Mouse (Mus musculus): ENCODE measurements around the gene Tgm5. TPM values are rescaled to one million over a fixed set of nuclear protein-coding genes. Genes with fewer than 3 reads are reported as not detected.
"Not testable (repeated sequence)": the region's sequence is repeated elsewhere in the genome, so short reads cannot be mapped to it uniquely, and the experiment has no call there.

Tgm5 gene
- polyA plus RNA-seq, 1 experiment from 2014 or later: 1.5 TPM

DNA sequence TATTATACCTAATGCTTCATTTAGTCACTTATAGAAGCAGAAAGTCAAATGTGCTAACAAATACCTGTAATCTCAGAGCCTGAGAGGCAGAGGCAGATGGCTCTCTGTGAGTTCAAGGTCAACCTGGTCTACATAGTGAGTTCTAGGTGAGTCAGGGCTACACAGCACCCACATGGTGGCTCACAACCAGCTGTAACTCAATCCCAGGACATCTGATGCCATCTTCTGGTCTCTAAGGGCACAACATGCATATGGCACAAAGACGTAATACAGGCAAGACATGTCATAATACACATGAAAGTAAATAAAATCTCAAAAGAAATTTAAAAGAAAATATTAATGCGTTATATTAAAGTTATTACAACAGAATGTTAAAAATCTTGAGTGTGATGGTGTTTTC lies 82.1 kb downstream of the Tgm5 start:
- no peaks in the 10 kb centered on the region for H3K27me3 ChIP-seq (ENCODE audit: control insufficient read depth, insufficient read depth, low read length)
- ATAC-seq (ENCODE audit: insufficient read depth, low FRiP score): no peak
- no peak overlapping the region for H3K4me2 ChIP-seq (ENCODE audit: low read depth, low read length)
- peaks cover 3% of the 10 kb centered on the region; the same call in 1 of the 2 replicates for H3K4me1 ChIP-seq (ENCODE audit: control insufficient read depth, insufficient read depth, low read length)
- no peak overlapping the region for H3K27ac ChIP-seq (ENCODE audit: low read length)
- H3K4me3 ChIP-seq (replicated peaks; ENCODE audit: low read length): no peak overlapping the region
- no peak overlapping the region for H3K9ac ChIP-seq (ENCODE audit: low read length)
- H3K9me3 ChIP-seq (replicated peaks; ENCODE audit: control insufficient read depth, low read length): no peaks in the 10 kb centered on the region
- H3K36me3 ChIP-seq (ENCODE audit: control insufficient read depth, insufficient read depth, low read length): no peaks in the 10 kb centered on the region
- 67% methylated on average over 2 of the region's 2 CpGs for WGBS

DNA sequence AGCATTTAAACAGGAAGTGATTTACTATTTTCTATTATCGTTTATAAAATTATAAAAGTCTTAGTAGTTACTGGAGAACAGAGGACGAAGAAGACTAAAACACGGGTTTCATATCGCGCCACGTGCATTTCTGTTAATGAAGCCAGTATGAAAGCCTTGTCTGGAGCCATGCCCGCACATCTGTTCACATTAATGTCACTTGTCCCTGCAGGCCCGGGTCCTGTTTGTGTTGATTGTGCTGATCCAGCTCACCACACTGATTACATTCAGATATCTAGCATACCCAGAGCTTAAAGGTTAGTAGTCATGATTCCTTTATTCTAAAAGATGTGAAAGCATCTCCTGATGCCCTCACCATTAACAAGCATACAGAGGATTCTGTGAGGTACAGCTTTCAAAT lies 86.8 kb downstream of the Tgm5 start:
- Histone ChIP-seq H3K36me3 (ENCODE audit: control insufficient read depth, insufficient read depth, low read length) (no peaks in the 10 kb centered on the region), H3K4me3 (replicated peaks; ENCODE audit: low read length) (no peak overlapping the region), H3K4me1 (ENCODE audit: control insufficient read depth, insufficient read depth, low read length) (no peaks in the 10 kb centered on the region), H3K9me3 (replicated peaks; ENCODE audit: control insufficient read depth, low read length) (no peaks in the 10 kb centered on the region), H3K4me2 (ENCODE audit: low read depth, low read length) (no peak overlapping the region), H3K27me3 (ENCODE audit: control insufficient read depth, insufficient read depth, low read length) (no peaks in the 10 kb centered on the region), H3K9ac (ENCODE audit: low read length) (no peak overlapping the region), H3K27ac (ENCODE audit: low read length) (no peak overlapping the region)
- WGBS: 81% methylated on average over 8 of the region's 8 CpGs
- ATAC-seq (ENCODE audit: insufficient read depth, low FRiP score): no peak

GRCm38 (mm10) chr2:120996607-120997006 lies 89.0 kb downstream of the Tgm5 start:
- not testable (repeated sequence) for H3K4me1 ChIP-seq (ENCODE audit: control insufficient read depth, insufficient read depth, low read length); H3K4me2 ChIP-seq (ENCODE audit: low read depth, low read length); H3K9ac ChIP-seq (ENCODE audit: low read length); H3K27ac ChIP-seq (ENCODE audit: low read length); H3K9me3 ChIP-seq (replicated peaks; ENCODE audit: control insufficient read depth, low read length); ATAC-seq (ENCODE audit: insufficient read depth, low FRiP score); H3K36me3 ChIP-seq (ENCODE audit: control insufficient read depth, insufficient read depth, low read length); H3K27me3 ChIP-seq (ENCODE audit: control insufficient read depth, insufficient read depth, low read length); H3K4me3 ChIP-seq (replicated peaks; ENCODE audit: low read length)
- 76% methylated on average over 1 of the region's 1 CpGs for WGBS

Other genes with a start within 250 kb of the Tgm5 start
- gene Cdan1, start 235.7 kb downstream of the Tgm5 start, polyA plus RNA-seq (2015; fragmentation: Nextera tagmentation; extraction: Ambion mirVana): 5.2 and 5.3 TPM in 2 replicates
- 2.0 and 2.4 TPM in 2 replicates for gene Ttbk2, start 235.2 kb downstream of the Tgm5 start, polyA plus RNA-seq (2015; fragmentation: Nextera tagmentation; extraction: Ambion mirVana)
- gene Ubr1, start 115.1 kb downstream of the Tgm5 start, polyA plus RNA-seq (2015; fragmentation: Nextera tagmentation; extraction: Ambion mirVana): 21.3 and 21.5 TPM in 2 replicates
- gene Tmem62, start 108.8 kb downstream of the Tgm5 start, polyA plus RNA-seq (2015; fragmentation: Nextera tagmentation; extraction: Ambion mirVana): 4.7 and 4.8 TPM in 2 replicates
- 37.1 and 39.1 TPM in 2 replicates for gene Ccndbp1, start 77.4 kb downstream of the Tgm5 start, polyA plus RNA-seq (2015; fragmentation: Nextera tagmentation; extraction: Ambion mirVana)
- gene Epb42, start 48.8 kb downstream of the Tgm5 start, polyA plus RNA-seq (2015; fragmentation: Nextera tagmentation; extraction: Ambion mirVana): 6.5 and 8.0 TPM in 2 replicates
- gene Tgm7, start 24.0 kb upstream of the Tgm5 start, polyA plus RNA-seq (2015; fragmentation: Nextera tagmentation; extraction: Ambion mirVana): 0.14 TPM in 2 replicates
- gene Adal, start 54.6 kb upstream of the Tgm5 start, polyA plus RNA-seq (2015; fragmentation: Nextera tagmentation; extraction: Ambion mirVana): 18.4 and 19.2 TPM in 2 replicates
- 19.2 and 20.3 TPM in 2 replicates for gene Lcmt2, start 54.8 kb upstream of the Tgm5 start, polyA plus RNA-seq (2015; fragmentation: Nextera tagmentation; extraction: Ambion mirVana)
- 47.6 and 50.3 TPM in 2 replicates for gene Tubgcp4, start 84.8 kb upstream of the Tgm5 start, polyA plus RNA-seq (2015; fragmentation: Nextera tagmentation; extraction: Ambion mirVana)
- 8.8 and 9.6 TPM in 2 replicates for gene Zscan29, start 85.3 kb upstream of the Tgm5 start, polyA plus RNA-seq (2015; fragmentation: Nextera tagmentation; extraction: Ambion mirVana)
- gene Trp53bp1, start 185.6 kb upstream of the Tgm5 start, polyA plus RNA-seq (2015; fragmentation: Nextera tagmentation; extraction: Ambion mirVana): 50.0 and 55.5 TPM in 2 replicates
- 3.2 and 3.5 TPM in 2 replicates for gene Map1a, start 203.8 kb upstream of the Tgm5 start, polyA plus RNA-seq (2015; fragmentation: Nextera tagmentation; extraction: Ambion mirVana)

Measured in stomach, embryonic 16.5 days (tissue).